Mouse (Mus musculus) neural tube, embryonic 13.5 days (tissue): ENCODE measurements at regions not wholly inside any gene's neighbourhood (a gene's known extent, or its start where the extent isn't known, plus 50 kb on each side); places are given as distances from the start of the nearest gene placed in this dataset.

Source experiments
- ATAC-seq: fragments of 200-750 bp; cut with Nextera tagmentation; 2 replicates; pipeline ENCODE4 v1.8.0; 2017; ENCODE audit warnings: low read depth, mild to moderate bottlenecking, moderate TSS enrichment, moderate library complexity
- H3K27ac ChIP-seq: fragments of 300-500 bp; sonication (generic); replicated peaks from 2 replicates; pipeline ENCODE4 v1.5.1; 2015; ENCODE audit warnings: moderate library complexity, mild to moderate bottlenecking, inconsistent platforms
- H3K27me3 ChIP-seq: fragments of 300-500 bp; sonication (generic); 2 replicates; pipeline ENCODE4 v1.6.1; 2015; ENCODE audit warnings: mild to moderate bottlenecking, inconsistent platforms
- H3K36me3 ChIP-seq: fragments of 300-500 bp; sonication (generic); 2 replicates; pipeline ENCODE4 v1.6.1; 2015; ENCODE audit warnings: mild to moderate bottlenecking, inconsistent platforms
- H3K4me1 ChIP-seq: fragments of 300-500 bp; sonication (generic); replicated peaks from 2 replicates; pipeline ENCODE4 v1.6.1; 2015; ENCODE audit warnings: inconsistent platforms
- H3K4me2 ChIP-seq: fragments of 300-500 bp; sonication (generic); 2 replicates; pipeline ENCODE4 v1.6.1; 2015; ENCODE audit warnings: inconsistent platforms, mild to moderate bottlenecking, moderate library complexity
- H3K4me3 ChIP-seq: fragments of 300-500 bp; sonication (generic); 2 replicates; pipeline ENCODE4 v1.5.1; 2015; ENCODE audit warnings: mild to moderate bottlenecking, inconsistent platforms
- H3K9ac ChIP-seq: fragments of 300-500 bp; sonication (generic); 2 replicates; pipeline ENCODE4 v1.6.1; 2015; ENCODE audit warnings: moderate library complexity, mild to moderate bottlenecking, inconsistent platforms
- H3K9me3 ChIP-seq: fragments of 300-500 bp; sonication (generic); 2 replicates; pipeline ENCODE4 v1.6.1; 2016; ENCODE audit warnings: inconsistent platforms
- WGBS: fragments of 180-500 bp; shearing (Covaris S2); methylation state at CpG from one replicate; pipeline ENCODE4 v1.1.7; 2015; 5-methylcytosine and 5-hydroxymethylcytosine counted together

- WGBS: 80% methylated on average over 16 of the region's 16 CpGs
- ATAC-seq: no peak
- H3K4me2 ChIP-seq: no peak overlapping the region
- H3K27ac ChIP-seq: no peak overlapping the region
- no peaks in the 10 kb centered on the region for H3K27me3 ChIP-seq
- H3K4me3 ChIP-seq: no peak overlapping the region
- no peaks in the 10 kb centered on the region for H3K4me1 ChIP-seq
- no peaks in the 10 kb centered on the region for H3K36me3 ChIP-seq
- no peak overlapping the region for H3K9ac ChIP-seq
- H3K9me3 ChIP-seq: no peaks in the 10 kb centered on the region
Observed at GRCm38 (mm10) chr10:67697401-67698195, 148.8 kb upstream of the Ado start.

GRCm38 (mm10) chr10:67695891-67696853 is 147.4 kb upstream of the Ado start:
- H3K4me3 ChIP-seq: no peak overlapping the region
- H3K9me3 ChIP-seq: no peaks in the 10 kb centered on the region
- H3K9ac ChIP-seq: no peak overlapping the region
- WGBS: 66% methylated on average over 10 of the region's 10 CpGs
- H3K36me3 ChIP-seq: no peaks in the 10 kb centered on the region
- no peaks in the 10 kb centered on the region for H3K27me3 ChIP-seq
- H3K27ac ChIP-seq: no peak overlapping the region
- ATAC-seq: no peak
- no peaks in the 10 kb centered on the region for H3K4me1 ChIP-seq
- no peak overlapping the region for H3K4me2 ChIP-seq

- WGBS: 85% methylated on average over 4 of the region's 4 CpGs
- Histone ChIP-seq H3K4me3 (no peak overlapping the region), H3K9ac (no peak overlapping the region), H3K4me1 (no peaks in the 10 kb centered on the region), H3K27me3 (no peaks in the 10 kb centered on the region), H3K9me3 (no peaks in the 10 kb centered on the region), H3K4me2 (no peak overlapping the region), H3K36me3 (no peaks in the 10 kb centered on the region), H3K27ac (no peak overlapping the region)
- no peak for ATAC-seq
Observed at GRCm38 (mm10) chr10:67694751-67695150, 146.0 kb upstream of the Ado start.

GRCm38 (mm10) chr10:67693586-67693985 is 144.8 kb upstream of the Ado start:
- H3K9me3 ChIP-seq: no peaks in the 10 kb centered on the region
- no peak overlapping the region for H3K4me2 ChIP-seq
- H3K27me3 ChIP-seq: no peaks in the 10 kb centered on the region
- no peak overlapping the region for H3K27ac ChIP-seq
- H3K4me3 ChIP-seq: no peak overlapping the region
- WGBS: 78% methylated on average over 4 of the region's 4 CpGs
- H3K4me1 ChIP-seq: no peaks in the 10 kb centered on the region
- no peaks in the 10 kb centered on the region for H3K36me3 ChIP-seq
- no peak overlapping the region for H3K9ac ChIP-seq
- no peak for ATAC-seq

- no peak overlapping the region for H3K27ac ChIP-seq
- no peaks in the 10 kb centered on the region for H3K36me3 ChIP-seq
- WGBS: 90% methylated on average over 15 of the region's 15 CpGs
- no peaks in the 10 kb centered on the region for H3K4me1 ChIP-seq
- H3K27me3 ChIP-seq: no peaks in the 10 kb centered on the region
- no peak overlapping the region for H3K4me3 ChIP-seq
- no peaks in the 10 kb centered on the region for H3K9me3 ChIP-seq
- H3K9ac ChIP-seq: no peak overlapping the region
- ATAC-seq: no peak
- no peak overlapping the region for H3K4me2 ChIP-seq
Observed at GRCm38 (mm10) chr10:67689944-67690670, 141.4 kb upstream of the Ado start.

- WGBS: 92% methylated on average over 4 of the region's 4 CpGs
- Histone ChIP-seq H3K4me3 (no peak overlapping the region), H3K4me1 (no peaks in the 10 kb centered on the region), H3K4me2 (no peak overlapping the region), H3K9ac (no peak overlapping the region), H3K36me3 (no peaks in the 10 kb centered on the region), H3K9me3 (no peaks in the 10 kb centered on the region), H3K27me3 (no peaks in the 10 kb centered on the region), H3K27ac (no peak overlapping the region)
- no peak for ATAC-seq
Observed at GRCm38 (mm10) chr10:67679382-67679781, 130.6 kb upstream of the Ado start.

- Histone ChIP-seq H3K4me3 (no peak overlapping the region), H3K4me1 (no peaks in the 10 kb centered on the region), H3K9me3 (no peaks in the 10 kb centered on the region; the same call in 1 of the 2 replicates), H3K4me2 (no peak overlapping the region), H3K27me3 (no peaks in the 10 kb centered on the region), H3K36me3 (no peaks in the 10 kb centered on the region), H3K9ac (no peak overlapping the region), H3K27ac (no peak overlapping the region)
- ATAC-seq: no peak
- 83% methylated on average over 8 of the region's 8 CpGs for WGBS
Observed at GRCm38 (mm10) chr10:67673450-67673849, 124.7 kb upstream of the Ado start.

GRCm38 (mm10) chr10:67672281-67672680 is 123.5 kb upstream of the Ado start:
- ATAC-seq: no peak
- no peak overlapping the region for H3K4me2 ChIP-seq
- no peak overlapping the region for H3K27ac ChIP-seq
- 80% methylated on average over 8 of the region's 8 CpGs for WGBS
- H3K4me3 ChIP-seq: no peak overlapping the region
- H3K36me3 ChIP-seq: no peaks in the 10 kb centered on the region
- no peaks in the 10 kb centered on the region; the same call in 1 of the 2 replicates for H3K9me3 ChIP-seq
- H3K27me3 ChIP-seq: no peaks in the 10 kb centered on the region
- no peak overlapping the region for H3K9ac ChIP-seq
- no peaks in the 10 kb centered on the region for H3K4me1 ChIP-seq

GRCm38 (mm10) chr10:67669066-67669465 is 120.3 kb upstream of the Ado start:
- WGBS: 66% methylated on average over 2 of the region's 2 CpGs
- Histone ChIP-seq H3K36me3 (no peaks in the 10 kb centered on the region), H3K4me3 (no peak overlapping the region), H3K27ac (no peak overlapping the region), H3K4me1 (no peaks in the 10 kb centered on the region), H3K9ac (no peak overlapping the region), H3K4me2 (no peak overlapping the region), H3K27me3 (no peaks in the 10 kb centered on the region), H3K9me3 (no peaks in the 10 kb centered on the region; the same call in 1 of the 2 replicates)
- ATAC-seq: no peak

GRCm38 (mm10) chr10:67663028-67663427 is 114.3 kb upstream of the Ado start:
- no peaks in the 10 kb centered on the region for H3K27me3 ChIP-seq
- no peak overlapping the region for H3K9ac ChIP-seq
- H3K4me1 ChIP-seq: no peaks in the 10 kb centered on the region
- H3K4me3 ChIP-seq: no peak overlapping the region
- H3K27ac ChIP-seq: no peak overlapping the region
- 69% methylated on average over 3 of the region's 3 CpGs for WGBS
- H3K4me2 ChIP-seq: no peak overlapping the region
- ATAC-seq: no peak
- no peaks in the 10 kb centered on the region for H3K36me3 ChIP-seq
- no peaks in the 10 kb centered on the region for H3K9me3 ChIP-seq

- no peaks in the 10 kb centered on the region for H3K36me3 ChIP-seq
- H3K4me2 ChIP-seq: no peak overlapping the region
- no peaks in the 10 kb centered on the region for H3K9me3 ChIP-seq
- H3K9ac ChIP-seq: no peak overlapping the region
- ATAC-seq: no peak
- WGBS: 89% methylated on average over 4 of the region's 4 CpGs
- H3K4me3 ChIP-seq: no peak overlapping the region
- H3K27ac ChIP-seq: no peak overlapping the region
- H3K4me1 ChIP-seq: no peaks in the 10 kb centered on the region
- no peaks in the 10 kb centered on the region for H3K27me3 ChIP-seq
Observed at GRCm38 (mm10) chr10:67661666-67662065, 112.9 kb upstream of the Ado start.
